Mouse (Mus musculus) granulocyte monocyte progenitor cell, adult 5-6 weeks (primary cell): ENCODE measurements around the gene Mocs1. TPM values are rescaled to one million over a fixed set of nuclear protein-coding genes. Genes with fewer than 3 reads are reported as not detected.

Experiments
- ATAC-seq: replicated peaks from 2 replicates; pipeline ENCODE4 v1.8.0; 2016; ENCODE audit warnings: mild to moderate bottlenecking, moderate TSS enrichment, inconsistent platforms; ENCODE audit not compliant: poor library complexity, severe bottlenecking
- total RNA-seq, 2 experiments: library from RNA; stranded (forward) in 1 of 2; stranded (reverse) in 1 of 2; fragments of 200-712, 200-1000 nt in 1 of 2; fragments of >200 nt in 1 of 2; fragmentation: Nextera tagmentation in 1 of 2; gene quantifications; 2 replicates each; pipeline ENCODE4 v1.2.3; 2014 to 2017

The Mocs1 gene
- total RNA-seq (2014; fragmentation: Nextera tagmentation) (41.5 and 45.1 TPM in 2 replicates), total RNA-seq (2017) (14.2 and 15.7 TPM in 2 replicates)

- ATAC-seq, result peak; percentile 83
These were observed at the start of gene Mocs1 for GRCm38 (mm10) chr17:49428239-49428688. Gene Mocs1 (plus strand): TSS chr17:49428362.

- ATAC-seq, result no peak
These were observed 48.5 kb upstream of the Mocs1 start for GRCm38 (mm10) chr17:49379645-49380044.

GRCm38 (mm10) chr17:49384217-49384943 is 43.8 kb upstream of the Mocs1 start:
- peak; percentile 85 for ATAC-seq

GRCm38 (mm10) chr17:49387741-49388140 is 40.4 kb upstream of the Mocs1 start:
- ATAC-seq, result no peak

- no peak for ATAC-seq
These were observed 35.4 kb upstream of the Mocs1 start for GRCm38 (mm10) chr17:49392751-49393150.

GRCm38 (mm10) chr17:49394836-49395235 is 33.3 kb upstream of the Mocs1 start:
- ATAC-seq, result peak; percentile 59

GRCm38 (mm10) chr17:49399605-49400004 is 28.6 kb upstream of the Mocs1 start:
- no peak for ATAC-seq

- ATAC-seq, result peak; percentile 61
These were observed 28.0 kb upstream of the Mocs1 start for GRCm38 (mm10) chr17:49400130-49400529.

- ATAC-seq, result peak; percentile 79
These were observed 25.0 kb upstream of the Mocs1 start for GRCm38 (mm10) chr17:49403151-49403550.

GRCm38 (mm10) chr17:49405927-49406326 is 22.2 kb upstream of the Mocs1 start:
- peak; percentile 93 for ATAC-seq

GRCm38 (mm10) chr17:49412974-49413373 is 15.2 kb upstream of the Mocs1 start:
- peak; percentile 96 for ATAC-seq

GRCm38 (mm10) chr17:49413554-49413953 is 14.6 kb upstream of the Mocs1 start:
- no peak for ATAC-seq

- no peak for ATAC-seq
These were observed 11.9 kb upstream of the Mocs1 start for GRCm38 (mm10) chr17:49416228-49416627.

- ATAC-seq, result no peak
These were observed 8.3 kb upstream of the Mocs1 start for GRCm38 (mm10) chr17:49419813-49420212.

GRCm38 (mm10) chr17:49422286-49423066 is 5.7 kb upstream of the Mocs1 start:
- ATAC-seq, result peak; percentile 67

- no peak for ATAC-seq
These were observed 5.2 kb upstream of the Mocs1 start for GRCm38 (mm10) chr17:49423067-49423325.

GRCm38 (mm10) chr17:49423872-49424271 is 4.3 kb upstream of the Mocs1 start:
- ATAC-seq, result no peak

GRCm38 (mm10) chr17:49427631-49428238 is 427 bp upstream of the Mocs1 start:
- no peak for ATAC-seq

- peak; percentile 64 for ATAC-seq
These were observed 721 bp downstream of the Mocs1 start for GRCm38 (mm10) chr17:49428751-49429415.

GRCm38 (mm10) chr17:49429471-49430129 is 1.4 kb downstream of the Mocs1 start:
- no peak for ATAC-seq
